23 mouse cellular contexts compared by ENCODE assay signal in genomic region chr1:43818356-43818755, GRCm38 (mm10).
"Had no signal": no experiment of that assay in that cellular context is flagged by ENCODE, and none has a peak within 500 bp of the region (broad histone marks: within the 10 kb centered on the region; RNA-seq: fewer than 3 reads in every experiment).

No protein-coding gene starts in this region.

- H3K27ac ChIP-seq: gastrocnemius, adult 2 months; heart, embryonic 10.5 days; heart, embryonic 13.5 days; heart, embryonic 15.5 days; hindbrain, embryonic 13.5 days; hindbrain, embryonic 15.5 days; hindbrain, postnatal 0 days; limb, embryonic 10.5 days; liver, embryonic 13.5 days; liver, embryonic 15.5 days had no signal

- DNase-seq: gastrocnemius, adult 2 months; gastrocnemius, postnatal 10 days; gastrocnemius, postnatal 25 days; heart, adult 18-20 months; heart, postnatal 14 days; heart, postnatal 36 days; kidney, adult 8-10 months; kidney, postnatal 10 days; kidney, postnatal 25 days; kidney, postnatal 4 days; layer of hippocampus, adult 9-11 months; liver; liver, embryonic 13.5 days had no signal

- ATAC-seq: hindbrain, postnatal 0 days had no signal

- H3K4me3 ChIP-seq: gastrocnemius, adult 2 months; heart, embryonic 10.5 days; heart, embryonic 13.5 days; heart, embryonic 15.5 days; hindbrain, embryonic 13.5 days; hindbrain, embryonic 15.5 days; limb, embryonic 10.5 days; limb, embryonic 12.5 days; liver, embryonic 13.5 days; liver, embryonic 15.5 days had no signal

- H3K36me3 ChIP-seq: heart, embryonic 10.5 days; heart, embryonic 13.5 days; heart, embryonic 15.5 days; hindbrain, embryonic 13.5 days; hindbrain, embryonic 15.5 days; limb, embryonic 12.5 days; liver, embryonic 13.5 days; liver, embryonic 15.5 days had no signal

- H3K9ac ChIP-seq: heart, embryonic 13.5 days; heart, embryonic 15.5 days; hindbrain, embryonic 13.5 days; hindbrain, embryonic 15.5 days; limb, embryonic 12.5 days; liver, embryonic 13.5 days; liver, embryonic 15.5 days had no signal

- H3K27me3 ChIP-seq: heart, embryonic 13.5 days; heart, embryonic 15.5 days; hindbrain, embryonic 13.5 days; hindbrain, embryonic 15.5 days; limb, embryonic 12.5 days; liver, embryonic 13.5 days; liver, embryonic 15.5 days had no signal

- H3K4me2 ChIP-seq: heart, embryonic 13.5 days; heart, embryonic 15.5 days; hindbrain, embryonic 13.5 days; hindbrain, embryonic 15.5 days; limb, embryonic 12.5 days; liver, embryonic 11.5 days; liver, embryonic 13.5 days; liver, embryonic 15.5 days had no signal

- H3K4me1 ChIP-seq: heart, embryonic 10.5 days; limb, embryonic 10.5 days had no signal

- H3K9me3 ChIP-seq: heart, embryonic 10.5 days; heart, embryonic 13.5 days; heart, embryonic 15.5 days; hindbrain, embryonic 13.5 days; hindbrain, embryonic 15.5 days; limb, embryonic 10.5 days; limb, embryonic 12.5 days; liver, embryonic 13.5 days; liver, embryonic 15.5 days had no signal
